Mouse (Mus musculus): Measurements from ENCODE around the gene Cdc5l. TPM values are rescaled to one million over a fixed set of nuclear protein-coding genes. Genes with fewer than 3 reads are reported as not detected.
A peak's percentile ranks its signal among the peaks of the same experiment; 100 is the strongest.

Cdc5l gene
- polyA plus RNA-seq, 1 experiment from 2014 or later = 21.7 TPM

DNA sequence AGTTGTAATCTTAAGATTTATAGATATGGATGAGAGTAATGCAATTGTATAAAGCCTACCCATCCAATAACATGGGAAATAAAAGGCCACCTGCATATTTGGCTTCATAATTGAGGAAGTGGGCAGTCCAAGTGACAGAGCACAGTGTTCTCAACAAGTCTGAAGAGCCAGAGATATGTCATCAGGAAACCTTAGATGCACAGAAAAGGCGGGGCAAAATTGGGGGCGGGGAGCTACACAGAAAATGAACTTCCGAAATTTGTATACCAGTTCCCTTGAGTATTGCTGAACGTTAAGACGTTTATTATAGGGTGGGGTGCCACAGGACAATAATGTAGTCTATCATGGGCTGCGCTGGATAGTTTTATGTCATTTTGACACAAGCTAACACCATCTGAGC, 16.6 kb upstream of the Cdc5l start:
- Histone ChIP-seq H3K27me3 (ENCODE audit: insufficient read depth, low read length) (no peaks in the 10 kb centered on the region), H3K4me1 (ENCODE audit: insufficient read depth) (no peaks in the 10 kb centered on the region), H3K9ac (replicated peaks) (no peak overlapping the region), H3K36me3 (replicated peaks; ENCODE audit: insufficient read depth, low read length) (no peaks in the 10 kb centered on the region), H3K4me3 (ENCODE audit: low read depth, low read length) (no peak overlapping the region), H3K4me2 (ENCODE audit: low read depth, low read length) (no peak overlapping the region), H3K27ac (ENCODE audit: low read depth) (no peak overlapping the region), H3K9me3 (ENCODE audit: low read length) (no peaks in the 10 kb centered on the region)
- TF ChIP-seq EP300 (IDR thresholded peaks at IDR 0.05; ENCODE audit: low read depth) (no peak), CTCF (IDR thresholded peaks at IDR 0.05; ENCODE audit: low read depth) (no peak)
- ATAC-seq (no peak), DNase-seq (peak; percentile 24)
- WGBS (ENCODE audit: insufficient replicate concordance) = 74% methylated on average over 6 of the region's 6 CpGs

- no peak for DNase-seq
- Histone ChIP-seq H3K4me2 (ENCODE audit: low read depth, low read length) (no peak overlapping the region), H3K36me3 (replicated peaks; ENCODE audit: insufficient read depth, low read length) (no peaks in the 10 kb centered on the region), H3K9ac (replicated peaks) (no peak overlapping the region), H3K27me3 (ENCODE audit: insufficient read depth, low read length) (no peaks in the 10 kb centered on the region), H3K27ac (ENCODE audit: low read depth) (no peak overlapping the region), H3K4me3 (ENCODE audit: low read depth, low read length) (no peak overlapping the region), H3K9me3 (ENCODE audit: low read length) (no peaks in the 10 kb centered on the region), H3K4me1 (ENCODE audit: insufficient read depth) (no peaks in the 10 kb centered on the region)
- WGBS (ENCODE audit: insufficient replicate concordance) = 84% methylated on average over 8 of the region's 8 CpGs
- no peak for ATAC-seq
- TF ChIP-seq CTCF (IDR thresholded peaks at IDR 0.05; ENCODE audit: low read depth) = no peak
- TF ChIP-seq EP300 (IDR thresholded peaks at IDR 0.05; ENCODE audit: low read depth) = no peak
These were observed 16.0 kb upstream of the Cdc5l start for GRCm38 (mm10) chr17:45449586-45449985.

GRCm38 (mm10) chr17:45447063-45447462, 13.5 kb upstream of the Cdc5l start:
- Histone ChIP-seq H3K9me3 (ENCODE audit: low read length) (no peaks in the 10 kb centered on the region), H3K4me2 (ENCODE audit: low read depth, low read length) (no peak overlapping the region), H3K36me3 (replicated peaks; ENCODE audit: insufficient read depth, low read length) (no peaks in the 10 kb centered on the region), H3K4me3 (ENCODE audit: low read depth, low read length) (no peak overlapping the region), H3K27me3 (ENCODE audit: insufficient read depth, low read length) (no peaks in the 10 kb centered on the region), H3K4me1 (ENCODE audit: insufficient read depth) (no peaks in the 10 kb centered on the region), H3K27ac (ENCODE audit: low read depth) (no peak overlapping the region), H3K9ac (replicated peaks) (no peak overlapping the region)
- TF ChIP-seq EP300 (IDR thresholded peaks at IDR 0.05; ENCODE audit: low read depth) (no peak), CTCF (IDR thresholded peaks at IDR 0.05; ENCODE audit: low read depth) (no peak)
- WGBS (ENCODE audit: insufficient replicate concordance) = 83% methylated on average over 2 of the region's 2 CpGs
- no peak for DNase-seq
- ATAC-seq = no peak

GRCm38 (mm10) chr17:45445923-45446322, 12.4 kb upstream of the Cdc5l start:
- Histone ChIP-seq H3K4me1 (ENCODE audit: insufficient read depth) (no peaks in the 10 kb centered on the region), H3K4me3 (ENCODE audit: low read depth, low read length) (no peak overlapping the region), H3K27ac (ENCODE audit: low read depth) (no peak overlapping the region), H3K36me3 (replicated peaks; ENCODE audit: insufficient read depth, low read length) (no peaks in the 10 kb centered on the region), H3K4me2 (ENCODE audit: low read depth, low read length) (no peak overlapping the region), H3K9ac (replicated peaks) (no peak overlapping the region), H3K27me3 (ENCODE audit: insufficient read depth, low read length) (no peaks in the 10 kb centered on the region), H3K9me3 (ENCODE audit: low read length) (no peaks in the 10 kb centered on the region)
- ATAC-seq (no peak), DNase-seq (no peak)
- TF ChIP-seq EP300 (IDR thresholded peaks at IDR 0.05; ENCODE audit: low read depth) = no peak
- TF ChIP-seq CTCF (IDR thresholded peaks at IDR 0.05; ENCODE audit: low read depth) = no peak
- 69% methylated on average over 4 of the region's 4 CpGs for WGBS (ENCODE audit: insufficient replicate concordance)

DNA sequence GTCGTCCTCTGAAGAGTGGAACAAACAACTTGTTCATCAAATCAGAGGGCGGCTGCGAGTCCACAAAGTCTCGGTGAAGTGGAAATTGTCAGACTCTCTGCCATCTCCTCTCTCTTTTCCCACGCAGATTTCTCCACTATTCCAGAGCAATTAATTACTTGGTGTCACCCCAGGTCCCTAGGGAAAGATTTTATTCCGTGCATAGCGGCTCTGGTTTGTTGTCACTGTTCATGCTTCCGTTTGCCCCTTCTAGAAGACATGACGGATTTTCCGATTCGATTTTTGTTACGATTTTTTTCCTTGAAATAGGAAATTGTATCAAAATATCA, 689 bp upstream of the Cdc5l start:
- Histone ChIP-seq H3K9ac (replicated peaks) (peak overlapping the region; percentile 98), H3K4me2 (ENCODE audit: low read depth, low read length) (peak overlapping the region; percentile 95), H3K4me1 (ENCODE audit: insufficient read depth) (peaks cover 20% of the 10 kb centered on the region), H3K4me3 (ENCODE audit: low read depth, low read length) (peak overlapping the region; percentile 99), H3K27ac (ENCODE audit: low read depth) (peak overlapping the region; percentile 100), H3K9me3 (ENCODE audit: low read length) (no peaks in the 10 kb centered on the region), H3K36me3 (replicated peaks; ENCODE audit: insufficient read depth, low read length) (no peaks in the 10 kb centered on the region), H3K27me3 (ENCODE audit: insufficient read depth, low read length) (no peaks in the 10 kb centered on the region)
- DNase-seq (no peak), ATAC-seq (no peak)
- TF ChIP-seq CTCF (IDR thresholded peaks at IDR 0.05; ENCODE audit: low read depth) (no peak), EP300 (IDR thresholded peaks at IDR 0.05; ENCODE audit: low read depth) (no peak)
- WGBS (ENCODE audit: insufficient replicate concordance) = 8% methylated on average over 12 of the region's 12 CpGs

GRCm38 (mm10) chr17:45432706-45433398, 685 bp downstream of the Cdc5l start:
- H3K4me1 ChIP-seq (ENCODE audit: insufficient read depth) = peaks cover 20% of the 10 kb centered on the region
- H3K36me3 ChIP-seq (replicated peaks; ENCODE audit: insufficient read depth, low read length) = no peaks in the 10 kb centered on the region
- WGBS (ENCODE audit: insufficient replicate concordance) = under 1% methylated on average over 54 of the region's 62 CpGs
- no peak for TF ChIP-seq CTCF (IDR thresholded peaks at IDR 0.05; ENCODE audit: low read depth)
- TF ChIP-seq EP300 (IDR thresholded peaks at IDR 0.05; ENCODE audit: low read depth) = no peak
- H3K27me3 ChIP-seq (ENCODE audit: insufficient read depth, low read length) = no peaks in the 10 kb centered on the region
- H3K4me3 ChIP-seq (ENCODE audit: low read depth, low read length) = peak overlapping the region; percentile 99
- no peaks in the 10 kb centered on the region for H3K9me3 ChIP-seq (ENCODE audit: low read length)
- peak; percentile 56 for ATAC-seq
- H3K27ac ChIP-seq (ENCODE audit: low read depth) = peak overlapping the region; percentile 100
- H3K9ac ChIP-seq (replicated peaks) = peak overlapping the region; percentile 98
- no peak for DNase-seq
- peak overlapping the region; percentile 95 for H3K4me2 ChIP-seq (ENCODE audit: low read depth, low read length)
